Mouse (Mus musculus) ES-E14 (cell line): ENCODE data around the gene Ap4m1. TPM values are rescaled to one million over a fixed set of nuclear protein-coding genes. Genes with fewer than 3 reads are reported as not detected.

Experiments
- DNase-seq: peaks from one replicate; pipeline ENCODE4 v3.0.0-alpha.2; 2013; ENCODE audit warnings: low read depth, low spot score
- H3K27ac ChIP-seq: 2 replicates; pipeline ENCODE4 v1.5.1; 2012; ENCODE audit warnings: low read depth, mild to moderate bottlenecking, low read length, moderate library complexity, mixed read lengths; ENCODE audit not compliant: poor library complexity, insufficient read depth, severe bottlenecking
- H3K36me3 ChIP-seq: 2 replicates; pipeline ENCODE4 v1.6.1; 2012; ENCODE audit warnings: mild to moderate bottlenecking, low read length, moderate library complexity, mixed read lengths; ENCODE audit not compliant: control insufficient read depth, poor library complexity, insufficient read depth, severe bottlenecking
- H3K4me1 ChIP-seq, 2 experiments: fragments of 150-350 bp in 1 of 2; sonication (generic) in 1 of 2; 2 replicates each; pipeline ENCODE4 v1.6.1; 2012; ENCODE audit warnings: low read length in 2 of 2, mild to moderate bottlenecking in 1 of 2, mixed read lengths in 1 of 2; ENCODE audit not compliant: control insufficient read depth in 2 of 2, insufficient read depth in 2 of 2, poor library complexity in 1 of 2
- H3K4me3 ChIP-seq, 2 experiments: fragments of 150-350 bp in 1 of 2; sonication (generic) in 1 of 2; 2 replicates each; pipeline ENCODE4 v1.5.1; 2012; ENCODE audit warnings: low read length in 2 of 2, low read depth in 1 of 2, mild to moderate bottlenecking in 1 of 2, mixed read lengths in 1 of 2; ENCODE audit not compliant: insufficient read depth in 1 of 2, poor library complexity in 1 of 2, severe bottlenecking in 1 of 2
- H3K9ac ChIP-seq: 2 replicates; pipeline ENCODE4 v1.6.1; 2012; ENCODE audit warnings: low read depth, mild to moderate bottlenecking, low read length, mixed read lengths; ENCODE audit not compliant: poor library complexity, insufficient read depth, severe bottlenecking
- H3K9me3 ChIP-seq: fragments of 150-350 bp; sonication (generic); 2 replicates; pipeline ENCODE4 v1.6.1; 2012; ENCODE audit warnings: low read depth, mild to moderate bottlenecking, low read length; ENCODE audit not compliant: control insufficient read depth, insufficient read depth
- CHD2 ChIP-seq: IDR thresholded peaks from 2 replicates; pipeline ENCODE4 v1.6.1; 2014; ENCODE audit warnings: mild to moderate bottlenecking, low read depth, low read length, inconsistent platforms
- HCFC1 ChIP-seq: IDR thresholded peaks from 2 replicates; pipeline ENCODE4 v1.6.1; 2012; ENCODE audit warnings: low read length, inconsistent platforms, borderline replicate concordance; ENCODE audit not compliant: insufficient read depth
- MAFK ChIP-seq: IDR thresholded peaks from 2 replicates; pipeline ENCODE4 v1.6.1; 2014; ENCODE audit warnings: mild to moderate bottlenecking, low read depth, low read length, inconsistent platforms; ENCODE audit not compliant: insufficient read depth
- ZC3H11A ChIP-seq: IDR thresholded peaks from 2 replicates; pipeline ENCODE4 v1.6.1; 2012; ENCODE audit warnings: low read depth, mild to moderate bottlenecking, inconsistent platforms, low read length, borderline replicate concordance
- ZNF384 ChIP-seq: IDR thresholded peaks from 2 replicates; pipeline ENCODE4 v1.6.1; 2012; ENCODE audit warnings: low read depth, low read length, inconsistent platforms
- in situ Hi-C, 2 experiments: fragments of 600-800 bp; cut with MboI; formaldehyde crosslinking; loops; one replicate each; pipeline ENCODE4 v1.15.1; 2025; ENCODE audit warnings: low sequenced_read_pairs in 2 of 2, inconsistent platforms in 1 of 2; ENCODE audit not compliant: unreplicated experiment in 2 of 2
- total RNA-seq: library from RNA; depleted of rRNA; stranded (reverse); fragments of 300-350 nt; gene quantifications from 2 replicates; pipeline ENCODE4 v1.2.3, GENCODE M21; 2012; rRNA removed

Ap4m1 gene
- total RNA-seq = 42.7 and 44.9 TPM in 2 replicates

DNA sequence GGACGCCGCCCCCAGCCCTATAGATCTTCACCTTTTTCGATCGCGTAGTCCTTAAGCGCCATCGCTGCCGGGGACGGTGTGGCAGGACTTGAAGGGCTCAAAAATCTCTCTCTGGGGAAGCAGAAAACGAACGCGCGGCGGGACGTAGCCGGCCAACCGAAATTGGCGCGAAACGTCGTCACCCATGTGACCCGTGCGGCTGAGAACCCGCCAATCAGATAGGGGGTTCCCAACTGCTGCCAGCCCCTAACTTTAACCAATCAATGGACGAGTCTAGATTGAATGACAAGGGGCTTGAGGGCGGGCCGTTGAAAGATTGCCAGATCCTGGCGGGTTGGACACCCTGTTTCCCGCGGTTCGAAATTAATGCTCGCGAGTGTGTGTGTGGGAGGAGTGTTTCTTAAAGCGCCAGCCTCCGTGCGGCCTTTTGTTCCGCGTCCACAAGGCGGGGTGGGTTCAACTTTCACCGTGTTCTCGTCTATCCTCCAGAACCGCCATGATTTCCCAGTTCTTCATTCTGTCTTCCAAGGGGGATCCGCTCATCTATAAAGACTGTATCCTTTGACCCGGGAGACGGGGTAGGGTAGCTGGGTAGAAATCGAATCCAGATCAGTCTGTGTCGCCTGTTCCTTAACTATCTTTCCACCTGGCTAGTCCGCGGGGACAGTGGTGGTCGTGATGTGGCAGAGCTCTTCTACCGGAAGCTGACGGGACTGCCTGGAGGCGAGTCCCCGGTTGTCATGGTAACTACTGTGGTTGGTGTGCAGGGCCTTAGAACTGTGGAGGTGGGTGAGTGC lies at the start of gene Ap4m1, which contains the start of gene Mcm7:
Gene Ap4m1 (plus strand): TSS at position 308 of the 797 bp plus-strand sequence.
Gene Mcm7 (minus strand): TSS at position 728 of the 797 bp plus-strand sequence.
- Histone ChIP-seq H3K9me3 (no peaks in the 10 kb centered on the region), H3K9ac (peak within 1 kb of the TSS; percentile 99), H3K4me1 (peaks cover 3 to 9% of the 10 kb centered on the region in 2 experiments; a peak in 2 of 4 replicates), H3K36me3 (peaks cover 42% of the 10 kb centered on the region), H3K27ac (peak within 1 kb of the TSS; percentile 98), H3K4me3 (peak within 1 kb of the TSS; percentile 90 to 92)
- in situ Hi-C loops = no loop called here
- peak; percentile 97 for DNase-seq
- TF ChIP-seq CHD2 (peak; percentile 84), MAFK (no peak), HCFC1 (no peak; the same call in 1 of the 2 replicates), ZNF384 (no peak)

DNA sequence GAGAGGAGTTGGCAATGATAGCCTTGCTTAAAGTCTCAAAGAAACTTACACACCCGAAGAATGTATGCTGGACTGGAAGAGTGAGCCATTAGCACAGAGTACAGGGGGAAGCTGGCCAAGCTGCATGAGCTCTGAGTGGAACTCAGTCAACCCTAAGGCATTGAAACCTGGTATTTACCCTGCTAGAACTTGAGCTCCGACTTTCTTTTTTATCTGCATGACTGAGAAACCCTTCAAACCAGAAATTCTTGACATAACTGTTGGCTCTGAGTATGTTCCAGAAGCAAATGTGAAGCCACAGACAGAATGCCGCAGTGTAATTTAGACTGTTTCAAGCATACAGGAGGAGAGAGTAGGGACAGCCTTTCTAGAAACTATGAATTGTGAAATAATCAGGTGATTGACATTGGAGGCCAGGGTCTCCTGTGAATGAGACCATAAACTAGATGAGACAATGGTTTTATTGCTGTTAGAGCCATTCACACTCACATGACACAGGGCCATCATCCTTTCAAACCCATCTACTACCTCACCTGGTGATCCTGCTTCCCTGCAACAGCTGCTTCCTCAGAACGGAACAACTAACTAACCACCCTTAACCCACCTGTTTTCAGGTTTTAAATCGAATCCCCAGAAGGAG lies 39.3 kb upstream of the Ap4m1 start:
- H3K9me3 ChIP-seq = no peaks in the 10 kb centered on the region
- no peak for DNase-seq
- no peak for TF ChIP-seq ZNF384
- TF ChIP-seq MAFK = no peak
- no peak for TF ChIP-seq ZC3H11A
- TF ChIP-seq CHD2 = no peak
- no peak for TF ChIP-seq HCFC1
- in situ Hi-C loops = no loop called here
- H3K27ac ChIP-seq = no peak overlapping the region
- H3K36me3 ChIP-seq = peaks cover 14% of the 10 kb centered on the region
- H3K4me1 ChIP-seq = no peaks in the 10 kb centered on the region
- no peak overlapping the region for H3K9ac ChIP-seq
- H3K4me3 ChIP-seq = no peak overlapping the region

DNA sequence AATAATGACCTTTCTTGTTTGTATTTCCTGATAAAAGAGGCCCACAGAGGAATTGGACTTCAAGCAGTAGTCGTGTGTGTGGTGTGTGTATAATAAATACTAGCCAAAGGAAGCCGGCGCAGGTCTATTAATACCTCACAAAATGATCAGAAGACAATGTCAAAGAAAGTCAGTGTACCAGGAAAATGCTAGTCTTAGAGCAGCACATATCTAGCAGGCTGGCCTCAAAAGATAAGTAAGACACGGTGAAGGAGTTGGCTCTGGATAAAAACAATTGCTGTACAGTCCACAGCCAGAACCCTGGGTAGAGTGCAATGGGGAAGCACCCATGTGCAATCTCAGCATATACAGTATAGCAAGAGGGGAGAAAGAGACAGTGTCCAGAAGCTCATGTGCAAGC lies 34.5 kb upstream of the Ap4m1 start:
- no peaks in the 10 kb centered on the region for H3K4me1 ChIP-seq
- no peak for DNase-seq
- H3K9ac ChIP-seq = no peak overlapping the region
- H3K27ac ChIP-seq = no peak overlapping the region
- TF ChIP-seq ZC3H11A = no peak
- TF ChIP-seq CHD2 = no peak
- TF ChIP-seq MAFK = no peak
- TF ChIP-seq HCFC1 = no peak
- TF ChIP-seq ZNF384 = no peak
- no peak overlapping the region for H3K4me3 ChIP-seq
- no peaks in the 10 kb centered on the region for H3K9me3 ChIP-seq
- in situ Hi-C loops = no loop called here
- H3K36me3 ChIP-seq = peaks cover 7% of the 10 kb centered on the region; the same call in 1 of the 2 replicates

GRCm38 (mm10) chr5:138137935-138138549 lies 33.8 kb upstream of the Ap4m1 start:
- Histone ChIP-seq H3K4me1 (no peaks in the 10 kb centered on the region), H3K4me3 (no peak overlapping the region), H3K9ac (no peak overlapping the region), H3K36me3 (peaks cover 4% of the 10 kb centered on the region; the same call in 1 of the 2 replicates), H3K9me3 (no peaks in the 10 kb centered on the region), H3K27ac (no peak overlapping the region)
- TF ChIP-seq ZC3H11A = peak; percentile 25; the same call in 1 of the 2 replicates
- no peak for TF ChIP-seq MAFK
- TF ChIP-seq CHD2 = 0 out of 2 replicates have a peak, but pooled peaks have one; percentile 15
- peak; percentile 56 for DNase-seq
- in situ Hi-C loops = no loop called here
